ENCODE assay signal across 13 mouse cellular contexts in the genomic region with DNA sequence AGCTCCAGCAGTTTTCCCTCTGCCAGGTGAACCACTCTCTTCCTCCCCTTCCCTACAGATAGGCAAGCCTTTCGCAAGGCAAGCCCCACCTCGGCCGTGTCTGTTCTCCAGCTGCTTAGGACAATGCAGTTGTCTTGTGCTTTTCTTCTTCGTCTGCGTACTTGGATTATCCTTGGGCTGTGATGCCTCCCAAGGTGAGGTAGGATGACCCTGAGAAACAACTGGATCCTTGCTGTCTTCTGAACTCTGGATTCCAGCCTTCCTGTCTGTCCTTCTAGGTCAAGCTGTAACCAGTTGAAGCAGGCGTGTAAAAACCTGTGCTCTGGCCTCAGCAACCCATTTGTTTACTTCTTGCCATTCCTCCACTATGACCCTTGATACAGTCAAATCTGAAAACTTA.
DNase-seq lines count a peak whose midpoint lies in the region.
"Had no signal": no experiment of that assay in that cellular context is flagged by ENCODE, and none has a peak within 500 bp of the region (broad histone marks: within the 10 kb centered on the region; RNA-seq: fewer than 3 reads in every experiment).

No protein-coding gene starts in this region.

- peak; percentile 34 to 45 for DNase-seq in urinary bladder, adult 18-20 months (ENCODE audit: low spot score in 2 of 2)
- DNase-seq in urinary bladder, postnatal 10 days (ENCODE audit: low spot score), result no peak
- DNase-seq in R1 (ENCODE audit: low read depth, low spot score) (peak; percentile 63), adipocyte (ENCODE audit: low spot score) (peak; percentile 53)
- no peak for DNase-seq in adrenal gland, adult 8-10 months
- no peak for DNase-seq in cerebellum, postnatal 14 days
- DNase-seq: adrenal gland, adult 2 months; adrenal gland, postnatal 36 days; cerebellum, adult 11 months; cerebellum, adult 8-10 months; cerebellum, postnatal 25 days; gastrocnemius, postnatal 25 days; heart, postnatal 14 days had no signal

Comparison
In these comparisons a context has a peak if more than half of its experiments do, and no peak if none do; other contexts are left out.
1. DNase-seq: peak in urinary bladder, adult 18-20 months (2 of 2), R1 (single experiment) and adipocyte (single experiment); none in urinary bladder, postnatal 10 days (single experiment), adrenal gland, adult 8-10 months (single experiment) and cerebellum, postnatal 14 days (0 of 2).